Mouse (Mus musculus) thymus, postnatal 4 days (tissue): Measurements from ENCODE around the gene Tnpo2.
A peak's percentile ranks its signal among the peaks of the same experiment; 100 is the strongest.

ENCODE experiments used
- DNase-seq: peaks from one replicate; pipeline ENCODE4 v3.0.0; 2021

Gene Tnpo2

DNA sequence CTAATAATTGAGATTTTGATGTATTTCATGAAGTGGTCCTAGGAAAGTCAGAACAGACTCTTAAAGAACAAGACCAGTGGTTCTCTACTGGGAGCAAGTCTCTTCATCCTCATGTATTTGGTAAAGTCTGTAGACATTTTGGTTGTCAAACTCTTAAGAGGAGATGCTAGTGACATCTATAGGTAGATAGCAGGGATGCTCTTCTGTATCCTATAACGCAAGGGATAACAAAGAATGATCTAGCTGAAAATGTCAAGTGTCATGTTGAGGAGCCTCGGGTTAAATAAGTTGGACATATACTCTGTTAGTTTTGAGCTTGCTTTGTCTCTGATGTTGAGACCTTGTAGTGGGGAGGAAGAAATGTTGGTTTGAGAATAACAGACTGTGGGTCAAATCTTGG lies 8.8 kb upstream of the Tnpo2 start:
- no peak for DNase-seq

DNA sequence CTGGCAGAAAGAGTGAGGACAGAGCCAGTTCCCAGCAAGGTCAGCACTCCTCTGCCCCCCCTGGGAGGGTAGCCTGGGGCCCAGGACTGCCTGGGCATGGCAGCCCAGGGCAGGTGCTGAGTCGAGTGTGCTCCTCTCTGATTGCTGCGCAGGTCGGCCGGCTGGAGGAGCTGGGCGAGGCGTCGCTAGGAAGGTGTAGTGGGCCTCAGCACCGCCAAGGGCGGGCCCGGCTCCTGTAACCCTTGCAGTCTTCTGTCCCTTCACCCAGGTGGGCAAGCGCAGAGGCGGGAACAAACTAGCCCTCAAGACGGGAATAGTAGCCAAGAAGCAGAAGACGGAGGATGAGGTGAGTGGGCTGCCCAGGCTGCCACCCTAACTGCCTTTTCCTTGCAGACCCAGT lies 7.4 kb upstream of the Tnpo2 start:
- no peak for DNase-seq

DNA sequence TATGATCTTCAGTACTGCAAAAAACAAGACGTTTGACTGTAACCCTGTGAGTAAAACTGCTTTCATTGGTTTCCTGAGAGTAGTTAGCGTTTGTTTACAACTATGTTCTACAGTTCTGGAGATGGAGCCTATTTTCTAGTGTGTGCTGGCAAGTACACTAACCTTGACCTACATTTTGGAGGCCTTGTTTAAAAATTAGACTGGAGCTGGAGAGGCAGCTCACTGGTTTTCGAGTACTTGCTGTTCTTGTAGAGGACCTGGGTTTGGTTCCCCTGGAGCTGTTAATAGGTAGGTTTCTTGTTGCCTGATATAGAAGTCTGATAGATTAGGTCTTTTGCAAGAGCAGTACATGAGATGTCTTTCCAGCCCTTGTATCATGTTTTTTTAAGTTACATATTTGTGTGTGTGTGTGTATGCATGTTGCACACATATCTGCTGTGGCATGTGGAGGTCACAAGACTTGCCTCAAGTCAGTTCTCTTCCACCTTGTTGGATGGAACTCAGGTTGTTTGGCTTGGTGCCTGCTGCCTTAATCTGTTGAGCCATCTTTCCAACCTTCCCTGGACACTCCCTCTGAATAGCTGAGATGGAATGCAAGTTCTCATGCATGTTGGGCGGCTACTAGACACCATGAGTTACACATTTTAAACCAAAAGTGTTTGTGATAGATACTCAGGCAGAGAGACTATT lies 3.9 kb upstream of the Tnpo2 start:
- no peak for DNase-seq

DNA sequence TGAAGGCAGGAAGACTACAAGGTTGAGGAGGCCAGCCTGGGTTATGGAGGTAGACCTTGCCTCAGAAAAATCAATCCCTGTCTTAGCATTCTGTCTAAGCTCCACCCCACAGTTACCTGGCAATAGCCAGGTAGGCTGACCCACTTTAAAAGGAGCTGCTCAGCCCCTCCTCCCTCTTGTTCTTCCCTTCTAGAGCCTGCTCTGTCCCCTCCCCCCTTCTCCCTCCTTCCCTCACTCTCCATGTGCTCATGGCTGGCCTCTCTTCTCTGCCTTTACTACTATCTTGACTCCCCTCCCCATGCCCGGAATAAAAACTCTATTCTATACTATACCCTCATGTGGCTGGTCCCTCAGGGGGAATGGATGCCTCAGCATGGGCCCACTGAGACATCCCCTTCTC lies 2.8 kb upstream of the Tnpo2 start:
- DNase-seq, result no peak

DNA sequence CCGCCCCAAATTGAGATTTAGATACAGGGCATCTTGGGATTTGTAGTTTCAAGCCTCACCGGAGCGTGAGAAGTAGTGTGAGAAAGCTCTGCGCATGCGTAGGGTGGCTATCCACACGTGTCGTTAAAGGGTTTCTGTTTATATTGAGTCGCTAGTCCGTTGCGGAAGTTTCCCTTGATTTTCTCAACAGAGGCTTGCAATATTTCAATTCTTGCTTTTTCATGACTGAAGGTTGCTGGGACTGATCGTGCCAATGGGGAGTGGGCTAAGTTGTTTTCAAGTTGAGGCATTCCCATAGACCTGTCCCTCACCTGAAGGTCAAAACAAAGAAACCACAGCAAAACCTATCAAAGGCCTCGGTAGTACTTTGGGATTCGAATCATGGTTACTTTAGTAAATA lies 2.0 kb upstream of the Tnpo2 start:
- DNase-seq, result peak; percentile 90

DNA sequence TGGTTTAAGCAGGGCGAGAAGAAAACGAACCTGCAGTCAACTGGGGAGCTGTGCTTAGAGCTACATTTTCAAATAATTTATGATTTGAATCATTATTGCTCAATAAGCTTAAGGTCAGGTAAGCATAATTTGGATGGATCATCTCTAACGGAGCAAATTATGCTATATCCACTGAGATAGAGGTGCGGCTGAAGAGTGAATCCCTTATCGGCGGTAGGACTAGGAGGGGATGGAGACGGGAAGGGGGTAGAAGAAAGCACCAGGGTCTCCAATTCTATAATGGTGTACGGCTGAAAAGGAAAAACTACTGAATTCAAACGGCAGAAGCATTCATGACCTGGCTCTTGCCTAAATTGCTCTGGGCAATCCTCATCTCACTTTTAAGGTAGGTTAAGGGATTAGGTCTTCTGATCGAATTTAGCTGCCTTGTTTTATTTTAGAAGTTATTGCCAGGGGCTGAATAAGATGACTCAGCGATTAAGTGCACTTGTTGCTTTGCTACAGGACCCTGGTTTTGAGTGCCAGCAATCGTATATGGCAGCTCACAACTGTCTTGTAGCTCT lies 1.5 kb upstream of the Tnpo2 start:
- DNase-seq, result no peak

DNA sequence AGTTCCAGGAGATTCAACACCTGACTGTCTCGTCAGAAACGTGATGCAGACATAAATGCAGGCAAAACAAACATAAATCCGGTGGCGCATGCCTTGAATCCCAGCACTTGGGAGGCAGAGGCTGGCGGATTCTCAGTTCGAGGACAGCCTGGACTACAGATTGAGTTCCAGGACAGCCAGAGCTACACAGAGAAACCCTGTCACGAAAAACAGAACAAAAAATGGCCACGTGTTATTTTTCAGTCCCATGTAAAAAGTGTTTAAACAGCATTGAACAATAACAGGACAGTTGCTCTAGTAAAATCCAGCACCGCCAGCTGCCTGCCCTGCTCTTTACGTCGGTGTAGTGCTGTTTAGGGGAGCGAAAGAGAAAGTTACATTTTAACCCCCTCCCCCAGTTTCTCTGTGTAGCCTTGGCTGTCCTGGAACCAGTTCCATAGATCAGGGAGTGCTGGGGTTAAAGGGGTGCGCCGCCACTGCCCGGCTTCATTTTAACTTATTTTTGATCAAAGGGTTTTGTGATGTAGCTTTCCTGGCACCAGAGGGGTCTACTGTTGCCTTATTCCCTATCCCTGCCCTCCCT lies 896 bp upstream of the Tnpo2 start:
- DNase-seq, result peak; percentile 42

DNA sequence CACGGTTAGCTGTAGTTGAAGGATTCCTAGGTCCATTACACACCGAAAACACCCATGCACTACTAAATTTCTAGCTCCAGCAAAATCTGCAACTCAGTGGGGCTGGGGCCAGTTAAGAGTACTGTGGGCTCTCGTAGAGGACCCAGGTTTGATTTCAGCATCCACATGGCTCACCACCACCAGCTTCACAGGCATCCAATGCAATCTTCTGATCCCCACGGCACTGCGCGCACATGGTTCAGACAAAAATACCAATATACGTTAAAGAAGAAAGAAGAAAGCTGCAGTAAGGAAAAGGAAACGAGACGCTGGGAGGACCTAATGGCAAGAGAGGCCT lies 366 bp upstream of the Tnpo2 start:
- no peak for DNase-seq

DNA sequence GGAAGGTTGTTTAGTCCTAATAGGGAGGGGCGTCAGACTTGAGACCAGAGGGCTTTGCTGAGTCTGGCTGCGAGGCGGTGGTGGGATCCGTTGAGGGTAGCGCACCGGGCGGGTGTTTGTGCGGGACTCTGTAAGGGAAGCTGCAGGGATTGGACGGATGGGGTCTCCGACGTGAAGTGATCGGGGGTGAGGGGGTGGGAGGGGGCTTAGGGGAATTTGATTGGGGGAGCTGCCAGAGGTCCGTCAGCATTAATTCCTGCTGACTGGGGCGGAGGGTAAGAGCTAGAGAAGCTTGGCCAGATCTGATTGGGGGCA lies 608 bp downstream of the Tnpo2 start:
- DNase-seq, result no peak

DNA sequence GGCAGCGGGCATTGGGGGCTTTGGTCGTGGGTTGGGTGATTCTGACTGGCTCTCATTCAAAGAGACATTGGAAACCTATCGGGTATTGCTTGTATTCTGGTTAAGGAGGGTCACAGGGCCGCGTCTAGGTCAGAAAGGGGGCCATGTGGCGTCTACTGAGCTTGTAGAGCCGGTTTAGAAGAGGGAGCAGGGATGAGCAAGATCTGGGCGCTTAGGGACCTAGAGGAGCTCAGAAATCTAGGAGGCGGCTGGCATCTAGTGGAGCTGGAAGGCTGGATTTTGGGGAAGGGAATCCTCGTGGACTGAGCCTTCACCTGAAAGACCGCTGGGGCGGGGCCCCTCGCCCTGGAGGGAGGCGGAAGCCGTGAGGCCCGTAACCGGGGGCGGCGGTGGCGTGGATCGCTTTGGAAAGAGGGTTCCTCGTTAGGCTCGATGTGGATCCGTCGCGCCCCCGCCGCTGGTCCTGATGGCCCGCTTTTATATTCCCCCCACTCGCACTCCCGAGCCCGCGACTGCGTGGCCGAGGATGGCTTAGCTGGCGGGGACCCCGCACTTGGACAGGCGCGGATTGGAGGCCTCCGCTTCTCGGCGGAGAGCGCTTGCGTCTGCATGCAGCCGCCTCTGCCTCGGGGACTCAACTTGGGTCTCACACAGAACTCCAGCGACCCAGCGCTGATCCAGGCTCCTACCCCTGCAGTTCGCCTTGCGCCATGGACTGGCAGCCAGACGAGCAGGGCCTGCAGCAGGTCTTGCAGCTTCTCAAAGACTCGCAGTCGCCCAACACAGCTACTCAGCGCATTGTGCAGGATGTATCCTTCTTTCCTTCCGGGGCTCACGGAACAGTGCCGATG lies 1.2 kb downstream of the Tnpo2 start:
- peak; percentile 86 for DNase-seq

DNA sequence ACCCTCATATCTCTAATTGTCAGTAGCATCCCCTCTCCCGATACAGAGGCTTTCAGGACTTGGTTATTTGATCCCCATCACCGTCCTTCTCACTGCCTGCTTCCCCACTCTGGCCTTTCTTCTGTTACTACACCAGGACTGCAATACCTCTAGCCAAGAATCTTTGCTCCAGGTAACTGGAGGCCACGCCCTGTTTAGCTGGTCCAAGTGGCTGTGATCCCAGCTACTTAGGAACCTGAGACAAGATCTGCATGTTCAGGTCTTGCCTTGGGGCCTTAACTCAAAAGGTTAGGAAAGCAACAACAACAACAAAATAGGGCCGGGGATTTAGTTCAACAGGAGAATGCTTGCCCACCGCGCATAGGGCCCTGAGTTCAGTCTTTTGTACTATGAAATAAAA lies 6.9 kb downstream of the Tnpo2 start:
- DNase-seq, result no peak

DNA sequence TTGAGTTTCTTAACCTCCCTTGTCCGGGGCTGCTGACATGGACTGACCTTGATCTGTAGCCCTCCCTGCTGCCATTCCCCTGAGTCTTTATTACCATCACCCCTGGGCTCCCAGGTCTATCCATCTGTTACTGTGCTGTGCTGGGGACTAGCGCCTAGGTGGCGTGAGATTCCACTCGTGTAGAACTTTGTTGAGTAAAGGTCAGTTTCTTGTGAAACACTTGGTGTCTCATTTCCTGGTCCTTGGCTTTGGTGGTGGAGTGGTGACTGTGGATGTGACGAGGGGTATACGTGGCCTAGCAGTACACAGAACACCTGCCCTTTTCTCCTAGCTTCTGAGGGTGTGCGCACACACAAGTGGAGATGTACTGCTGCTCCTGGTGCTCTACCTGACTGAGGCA lies 20.7 kb downstream of the Tnpo2 start:
- DNase-seq, result no peak

DNA sequence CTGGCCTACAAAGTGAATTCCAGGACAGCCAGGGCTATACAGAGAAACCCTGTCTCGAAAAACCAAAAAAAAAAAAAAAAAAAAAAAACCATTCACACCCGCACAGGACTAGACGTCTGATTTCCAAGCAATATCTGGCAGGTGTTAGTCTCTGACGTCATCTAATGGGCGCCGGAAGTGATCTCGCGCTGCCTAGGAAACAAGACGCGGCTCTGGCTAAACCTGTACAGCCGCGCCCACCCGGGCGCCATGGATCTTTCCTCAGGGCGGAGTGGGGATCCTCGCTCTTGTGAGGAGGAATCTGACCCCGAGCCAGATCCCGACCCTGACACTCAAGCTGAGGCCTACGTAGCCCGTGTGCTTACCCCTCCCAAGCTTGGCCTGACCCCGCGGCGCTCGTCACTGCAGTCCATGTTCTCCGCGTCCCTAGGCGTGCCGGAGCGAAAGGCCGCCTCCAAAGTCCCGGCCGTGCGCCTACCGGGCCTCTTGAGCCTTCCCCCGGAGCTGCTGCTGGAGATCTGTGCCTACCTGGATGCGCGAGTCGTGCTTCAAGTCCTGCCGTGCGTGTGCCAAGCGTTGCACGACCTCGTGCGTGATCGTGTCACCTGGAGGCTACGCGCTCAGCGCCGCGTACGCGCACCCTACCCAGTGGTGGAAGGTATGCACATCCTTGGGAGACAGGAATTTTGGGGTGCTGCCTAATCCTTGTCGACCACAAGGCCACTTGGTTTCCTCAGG lies 23.3 kb downstream of the Tnpo2 start, which contains the start of gene Fbxw9:
TSS of gene Fbxw9 (plus strand) at position 177 of the 738 bp plus-strand sequence.
- DNase-seq, result peak; percentile 88

DNA sequence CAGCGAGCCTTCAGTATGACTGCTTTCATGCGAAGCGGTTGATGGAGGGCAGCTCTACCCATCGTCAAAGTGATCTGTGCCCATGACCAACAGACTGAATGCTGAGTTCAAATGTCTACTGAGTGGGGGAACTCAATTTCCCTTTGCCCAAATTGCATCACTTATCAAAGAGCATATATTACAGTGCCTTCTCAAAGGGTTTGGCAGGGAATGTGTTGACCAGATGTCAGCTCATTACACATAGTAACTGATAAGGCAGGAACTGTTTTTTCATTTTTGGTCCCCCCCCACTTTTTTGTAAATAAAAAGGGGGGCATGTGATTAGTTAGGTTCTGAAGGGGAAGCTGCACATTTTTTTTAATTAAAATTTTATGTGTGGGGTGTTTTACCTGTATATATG lies 25.9 kb downstream of the Tnpo2 start:
- no peak for DNase-seq

DNA sequence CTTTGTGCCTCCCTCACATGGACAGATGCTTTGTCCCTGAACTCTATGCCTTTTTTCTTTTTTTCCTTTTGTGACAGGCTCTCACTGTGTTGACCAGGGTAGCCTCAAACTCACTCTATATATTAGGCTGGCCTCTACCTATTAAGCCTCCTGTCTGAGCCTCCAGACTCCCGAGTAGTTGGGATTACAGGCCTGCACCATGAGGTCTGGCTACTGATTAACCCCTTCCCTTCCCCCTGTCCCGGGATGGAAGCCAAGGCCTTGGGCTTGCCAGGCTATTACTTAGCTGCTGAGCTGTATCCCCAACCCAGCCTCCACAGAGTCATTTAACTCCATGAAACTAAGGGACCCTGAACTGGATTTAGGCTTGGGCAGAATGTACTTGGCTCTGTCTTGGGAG lies 28.5 kb downstream of the Tnpo2 start:
- DNase-seq, result no peak

DNA sequence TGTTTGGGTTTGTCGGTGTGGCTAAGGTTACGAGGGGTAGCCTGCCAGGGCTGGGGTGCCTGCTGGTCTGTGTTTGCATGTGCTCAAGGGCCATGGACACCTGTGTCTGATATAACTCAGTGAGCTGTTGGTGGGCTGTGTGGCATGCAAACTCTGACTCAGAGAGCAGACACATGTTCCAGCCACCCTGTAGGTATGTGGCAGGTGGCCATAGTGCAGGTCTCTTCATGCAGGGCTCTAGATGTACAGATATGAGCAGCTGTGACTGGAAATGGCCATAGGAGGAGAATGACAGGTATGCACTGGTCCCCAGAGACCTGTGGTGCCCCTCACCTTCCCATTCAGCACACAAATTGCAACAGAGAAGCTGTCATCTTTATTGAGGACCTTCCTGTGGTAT lies 30.4 kb downstream of the Tnpo2 start:
- no peak for DNase-seq

DNA sequence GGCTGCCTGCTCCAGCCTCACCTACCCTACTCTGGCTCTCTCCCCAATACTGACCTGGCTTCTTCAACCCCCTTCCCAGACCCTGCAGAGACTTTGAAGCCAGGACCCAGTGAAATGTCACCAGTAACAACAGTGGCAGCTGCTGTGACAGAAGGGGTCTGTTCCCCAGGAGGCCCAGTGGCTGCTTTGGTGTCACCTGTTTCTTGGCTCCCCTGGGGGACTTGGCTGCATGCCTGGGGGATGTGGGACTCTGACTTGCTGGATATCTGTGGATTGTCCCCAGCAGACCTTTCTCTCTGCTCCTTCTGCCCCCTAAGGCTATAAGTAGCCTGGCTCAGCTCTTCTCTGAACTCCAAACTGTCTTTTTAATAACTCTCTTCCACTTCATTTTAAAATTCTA lies 31.3 kb downstream of the Tnpo2 start, which contains the start of gene Gm5741:
TSS of gene Gm5741 (minus strand) at position 1 of the 400 bp plus-strand sequence.
- no peak for DNase-seq

DNA sequence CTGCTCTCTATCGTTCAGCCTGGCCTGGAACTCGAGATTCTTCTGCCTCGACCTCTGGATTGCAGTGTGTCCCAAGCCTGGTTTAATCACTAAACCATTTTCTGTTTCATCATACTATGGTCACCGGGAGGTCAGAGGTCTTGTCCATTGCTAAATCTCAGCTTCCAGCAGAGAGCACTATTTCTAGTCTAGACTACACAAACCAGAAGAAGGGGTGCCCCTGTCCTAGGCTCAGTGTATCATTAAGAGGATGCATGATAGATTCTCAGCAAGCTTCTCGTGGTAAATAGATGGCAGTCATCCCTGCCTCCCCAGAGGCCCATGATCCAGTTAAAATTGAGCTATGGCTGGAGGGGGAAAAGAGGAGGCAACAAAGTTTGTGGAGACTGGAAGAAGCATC lies 34.3 kb downstream of the Tnpo2 start:
- DNase-seq, result no peak

DNA sequence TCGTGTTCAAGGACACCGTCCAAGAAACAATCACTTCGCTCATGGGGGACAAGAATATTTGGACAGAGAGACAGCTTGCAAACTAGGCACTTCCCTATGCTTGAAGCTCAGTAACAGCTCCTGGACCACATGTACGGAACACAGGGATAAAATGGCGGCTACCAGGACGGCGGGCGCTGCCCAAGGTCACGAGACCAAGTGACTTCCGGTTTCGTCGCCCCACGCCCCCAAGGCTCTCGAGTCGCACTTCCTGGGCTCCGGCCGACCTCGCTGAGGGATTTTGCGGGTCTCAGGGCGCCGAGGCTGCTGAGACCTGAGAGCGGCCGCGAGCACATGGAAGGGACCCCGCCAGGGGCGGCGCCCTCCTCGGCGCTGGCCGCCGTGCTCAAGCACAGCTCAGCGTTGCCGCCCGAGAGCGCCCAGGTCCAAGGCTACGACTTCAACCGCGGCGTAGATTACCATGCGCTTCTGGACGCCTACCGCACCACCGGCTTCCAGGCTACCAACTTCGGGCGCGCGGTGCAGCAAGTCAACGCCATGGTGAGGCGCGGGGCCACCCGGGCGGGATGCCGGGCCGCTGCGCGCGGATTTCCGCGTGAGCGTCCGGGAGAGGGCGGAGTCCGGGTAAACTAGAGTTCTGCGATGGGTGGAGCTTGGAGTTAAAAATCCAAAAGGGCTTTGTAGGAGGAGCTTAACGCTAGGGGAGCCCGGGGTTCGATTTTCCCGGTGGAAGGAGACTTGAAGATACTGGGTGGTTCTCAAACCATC lies 35.0 kb downstream of the Tnpo2 start, which contains the start of gene Dhps:
TSS of gene Dhps (plus strand) at position 244 of the 768 bp plus-strand sequence.
- peak; percentile 89 for DNase-seq

DNA sequence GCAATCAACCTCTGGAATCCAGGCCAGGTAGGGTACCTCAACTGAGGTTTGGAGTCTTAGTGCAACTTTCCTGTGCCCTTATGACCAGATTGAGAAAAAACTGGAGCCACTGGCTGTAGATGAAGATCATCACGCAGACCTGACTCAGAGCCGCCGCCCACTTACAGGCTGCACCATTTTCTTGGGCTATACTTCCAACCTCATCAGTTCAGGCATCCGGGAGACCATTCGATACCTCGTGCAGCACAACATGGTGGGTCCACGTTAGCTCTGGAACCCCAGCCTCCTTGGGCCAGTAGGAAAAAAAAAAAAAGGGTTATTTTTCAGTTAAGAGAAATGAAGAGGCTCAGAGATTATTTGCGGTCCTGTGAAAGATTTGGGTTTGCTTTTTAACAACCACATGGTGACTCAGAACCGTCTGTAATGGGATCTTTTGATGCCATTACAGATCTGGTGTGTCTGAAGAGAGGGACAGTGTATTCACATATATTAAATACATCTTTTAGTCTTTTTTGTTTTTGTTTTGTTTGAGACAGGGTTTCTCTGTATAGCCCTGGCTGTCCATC lies 35.7 kb downstream of the Tnpo2 start:
- DNase-seq, result peak; percentile 43

DNA sequence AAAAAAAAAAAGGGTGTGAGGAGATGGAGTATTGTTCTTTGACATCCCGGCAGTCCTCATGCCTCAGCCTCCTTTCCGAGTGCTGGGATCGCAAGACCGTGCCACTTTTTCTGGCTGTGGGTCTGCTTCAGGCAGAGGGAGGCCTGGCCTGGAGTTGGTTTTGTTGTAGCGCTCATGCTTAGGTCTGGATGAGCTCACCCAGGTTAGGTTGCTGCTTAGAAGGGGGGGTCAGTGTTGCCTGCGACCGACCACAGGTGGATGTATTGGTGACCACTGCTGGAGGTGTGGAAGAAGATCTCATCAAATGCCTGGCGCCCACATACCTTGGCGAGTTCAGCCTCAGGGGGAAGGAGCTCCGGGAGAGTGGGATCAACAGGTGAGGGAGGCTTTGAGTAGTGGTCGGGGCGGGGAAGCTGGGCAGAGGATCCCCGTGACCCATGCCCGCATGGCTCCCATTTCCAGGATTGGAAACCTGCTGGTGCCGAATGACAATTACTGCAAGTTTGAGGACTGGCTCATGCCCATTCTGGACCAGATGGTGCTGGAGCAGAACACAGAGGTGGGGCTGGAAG lies 36.4 kb downstream of the Tnpo2 start:
- DNase-seq, result no peak

DNA sequence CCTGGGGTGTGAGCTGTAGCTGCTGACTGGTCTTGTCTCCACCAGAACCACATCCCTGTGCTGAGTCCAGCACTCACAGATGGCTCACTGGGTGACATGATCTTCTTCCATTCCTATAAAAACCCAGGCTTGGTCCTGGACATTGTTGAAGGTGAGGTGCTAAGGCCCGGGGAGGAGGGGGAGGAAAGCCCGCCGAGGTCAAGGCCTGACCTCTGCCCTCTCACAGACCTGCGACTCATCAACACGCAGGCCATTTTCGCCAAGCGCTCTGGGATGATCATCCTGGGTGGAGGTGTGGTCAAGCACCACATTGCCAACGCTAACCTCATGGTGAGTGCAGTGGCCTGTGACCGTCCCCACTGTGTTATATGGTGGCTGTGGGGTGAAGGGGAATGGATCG lies 37.5 kb downstream of the Tnpo2 start:
- DNase-seq, result no peak
